Mouse (Mus musculus) hindbrain, embryonic 14.5 days (tissue): ENCODE measurements around the gene AY358078. TPM values are rescaled to one million over a fixed set of nuclear protein-coding genes. Genes with fewer than 3 reads are reported as not detected.
A peak's percentile ranks its signal among the peaks of the same experiment; 100 is the strongest.
"Not testable (repeated sequence)": the region's sequence is repeated elsewhere in the genome, so short reads cannot be mapped to it uniquely, and the experiment has no call there.

ENCODE experiments used
- ATAC-seq: fragments of 200-750 bp; cut with Nextera tagmentation; 2 replicates; pipeline ENCODE4 v1.8.0; 2017; ENCODE audit warnings: moderate number of reproducible peaks, mild to moderate bottlenecking, moderate TSS enrichment, moderate library complexity; ENCODE audit not compliant: low FRiP score
- DNase-seq: peaks from one replicate; pipeline ENCODE4 v3.0.0-alpha.2; 2015; ENCODE audit warnings: low spot score
- H3K27ac ChIP-seq: fragments of 300-500 bp; sonication (generic); 2 replicates; pipeline ENCODE4 v1.5.1; 2014; ENCODE audit warnings: mild to moderate bottlenecking, moderate library complexity
- H3K27me3 ChIP-seq: fragments of 300-500 bp; sonication (generic); 2 replicates; pipeline ENCODE4 v1.6.1; 2014; ENCODE audit warnings: mild to moderate bottlenecking, low read length, mixed read lengths; ENCODE audit not compliant: control insufficient read depth, insufficient read depth
- H3K36me3 ChIP-seq: fragments of 300-500 bp; sonication (generic); replicated peaks from 2 replicates; pipeline ENCODE4 v1.6.1; 2014; ENCODE audit not compliant: control insufficient read depth, insufficient read depth
- H3K4me1 ChIP-seq: fragments of 300-500 bp; sonication (generic); replicated peaks from 2 replicates; pipeline ENCODE4 v1.6.1; 2014; ENCODE audit warnings: antibody characterized with exemption, low read length, mixed read lengths; ENCODE audit not compliant: control insufficient read depth, insufficient read depth
- H3K4me2 ChIP-seq: fragments of 300-500 bp; sonication (generic); replicated peaks from 2 replicates; pipeline ENCODE4 v1.6.1; 2014; ENCODE audit warnings: mild to moderate bottlenecking, moderate library complexity
- H3K4me3 ChIP-seq: fragments of 300-500 bp; sonication (generic); replicated peaks from 2 replicates; pipeline ENCODE4 v1.5.1; 2014; ENCODE audit warnings: mild to moderate bottlenecking, low read length
- H3K9ac ChIP-seq: fragments of 300-500 bp; sonication (generic); 2 replicates; pipeline ENCODE4 v1.6.1; 2014
- H3K9me3 ChIP-seq: fragments of 300-500 bp; sonication (generic); 2 replicates; pipeline ENCODE4 v1.6.1; 2016; ENCODE audit warnings: low read length; ENCODE audit not compliant: control insufficient read depth
- WGBS: fragments of 180-500 bp; shearing (Covaris S2); extraction: QIAGEN DNeasy Blood & Tissue Kit; methylation state at CpG from one replicate; pipeline ENCODE4 v1.1.7; 2014; 5-methylcytosine and 5-hydroxymethylcytosine counted together
- polyA plus RNA-seq: library from polyadenylated mRNA; unstranded; fragments of >200 nt; fragmentation: Nextera tagmentation; extraction: Ambion mirVana; gene quantifications from 2 replicates; pipeline ENCODE4 v1.2.1, GENCODE M21; 2014

AY358078 gene
- polyA plus RNA-seq, 1 experiment from 2014 or later: not detected

- ATAC-seq: no peak
- 75% methylated on average over 1 of the region's 1 CpGs for WGBS
Measured at GRCm38 (mm10) chr14:51826625-51827024, 26.8 kb downstream of the AY358078 start.

GRCm38 (mm10) chr14:51827842-51828241 lies 28.0 kb downstream of the AY358078 start:
- not testable (repeated sequence) for H3K9me3 ChIP-seq
- peak; percentile 74; the same call in 1 of the 2 replicates for ATAC-seq
- 46% methylated on average over 5 of the region's 5 CpGs for WGBS

More at GRCm38 (mm10) chr14:51826625-51827024, 26.8 kb downstream of the AY358078 start:
- no peak overlapping the region for H3K4me3 ChIP-seq
- H3K36me3 ChIP-seq: no peaks in the 10 kb centered on the region
- H3K4me2 ChIP-seq: no peak overlapping the region
- no peak overlapping the region for H3K27ac ChIP-seq
- H3K27me3 ChIP-seq: no peaks in the 10 kb centered on the region
- DNase-seq: no peak
- H3K9ac ChIP-seq: no peak overlapping the region
- no peaks in the 10 kb centered on the region for H3K4me1 ChIP-seq
- H3K9me3 ChIP-seq: no peaks in the 10 kb centered on the region

GRCm38 (mm10) chr14:51829188-51829587 lies 29.3 kb downstream of the AY358078 start:
- H3K27ac ChIP-seq: no peak overlapping the region

More at GRCm38 (mm10) chr14:51827842-51828241, 28.0 kb downstream of the AY358078 start:
- not testable (repeated sequence) for H3K36me3 ChIP-seq, H3K4me1 ChIP-seq, DNase-seq, H3K4me3 ChIP-seq, H3K27ac ChIP-seq, H3K4me2 ChIP-seq, H3K9ac ChIP-seq, H3K27me3 ChIP-seq

GRCm38 (mm10) chr14:51838480-51838879 lies 38.6 kb downstream of the AY358078 start:
- WGBS: 23% methylated on average over 2 of the region's 2 CpGs
- ATAC-seq, DNase-seq, H3K9ac ChIP-seq, H3K27ac ChIP-seq, H3K4me2 ChIP-seq, H3K4me1 ChIP-seq, H3K27me3 ChIP-seq, H3K4me3 ChIP-seq, H3K36me3 ChIP-seq, H3K9me3 ChIP-seq: not testable (repeated sequence)

More at GRCm38 (mm10) chr14:51829188-51829587, 29.3 kb downstream of the AY358078 start:
- 87% methylated on average over 6 of the region's 6 CpGs for WGBS
- Histone ChIP-seq H3K9me3 (no peaks in the 10 kb centered on the region), H3K4me1 (no peaks in the 10 kb centered on the region), H3K4me2 (no peak overlapping the region), H3K27me3 (no peaks in the 10 kb centered on the region), H3K9ac (no peak overlapping the region), H3K36me3 (no peaks in the 10 kb centered on the region), H3K4me3 (no peak overlapping the region)
- ATAC-seq (no peak), DNase-seq (no peak)

GRCm38 (mm10) chr14:51842250-51842649 lies 42.4 kb downstream of the AY358078 start:
- Histone ChIP-seq H3K4me3 (no peak overlapping the region), H3K9ac (no peak overlapping the region), H3K4me2 (no peak overlapping the region), H3K36me3 (no peaks in the 10 kb centered on the region), H3K4me1 (no peaks in the 10 kb centered on the region), H3K9me3 (no peaks in the 10 kb centered on the region), H3K27ac (no peak overlapping the region), H3K27me3 (no peaks in the 10 kb centered on the region)
- 72% methylated on average over 1 of the region's 1 CpGs for WGBS
- DNase-seq: no peak
- ATAC-seq: no peak

GRCm38 (mm10) chr14:51842781-51843180 lies 42.9 kb downstream of the AY358078 start:
- 97% methylated on average over 2 of the region's 2 CpGs for WGBS
- no peaks in the 10 kb centered on the region for H3K36me3 ChIP-seq
- H3K4me1 ChIP-seq: no peaks in the 10 kb centered on the region
- H3K27me3 ChIP-seq: no peaks in the 10 kb centered on the region
- H3K4me2 ChIP-seq: no peak overlapping the region
- no peak overlapping the region for H3K9ac ChIP-seq
- no peak overlapping the region for H3K4me3 ChIP-seq
- DNase-seq: no peak
- H3K9me3 ChIP-seq: no peaks in the 10 kb centered on the region
- H3K27ac ChIP-seq: no peak overlapping the region
- ATAC-seq: no peak

GRCm38 (mm10) chr14:51843882-51844281 lies 44.0 kb downstream of the AY358078 start:
- no peak for DNase-seq
- Histone ChIP-seq H3K36me3 (no peaks in the 10 kb centered on the region), H3K4me2 (no peak overlapping the region), H3K9me3 (no peaks in the 10 kb centered on the region), H3K9ac (no peak overlapping the region), H3K4me3 (no peak overlapping the region), H3K27me3 (no peaks in the 10 kb centered on the region), H3K4me1 (no peaks in the 10 kb centered on the region), H3K27ac (no peak overlapping the region)
- no peak for ATAC-seq

GRCm38 (mm10) chr14:51846566-51846965 lies 46.7 kb downstream of the AY358078 start:
- Histone ChIP-seq H3K4me1 (no peaks in the 10 kb centered on the region), H3K27ac (no peak overlapping the region), H3K9ac (no peak overlapping the region), H3K36me3 (no peaks in the 10 kb centered on the region), H3K4me3 (no peak overlapping the region), H3K9me3 (no peaks in the 10 kb centered on the region), H3K27me3 (no peaks in the 10 kb centered on the region), H3K4me2 (no peak overlapping the region)
- ATAC-seq: no peak
- 81% methylated on average over 3 of the region's 3 CpGs for WGBS
- DNase-seq: no peak

- H3K4me3 ChIP-seq, DNase-seq, H3K9me3 ChIP-seq, ATAC-seq, H3K27me3 ChIP-seq, H3K4me1 ChIP-seq, H3K4me2 ChIP-seq, H3K27ac ChIP-seq, H3K36me3 ChIP-seq, H3K9ac ChIP-seq: not testable (repeated sequence)
- 34% methylated on average over 3 of the region's 3 CpGs for WGBS
Measured at GRCm38 (mm10) chr14:51851006-51851405, 51.2 kb downstream of the AY358078 start.

GRCm38 (mm10) chr14:51853399-51853798 lies 53.6 kb downstream of the AY358078 start, which contains the start of gene Ear6:
TSS of gene Ear6 (plus strand) at chr14:51853699.
- Histone ChIP-seq H3K4me3 (no peak within 1 kb of the TSS), H3K36me3 (no peaks in the 10 kb centered on the region), H3K27ac (no peak within 1 kb of the TSS), H3K9ac (no peak within 1 kb of the TSS), H3K4me1 (no peaks in the 10 kb centered on the region), H3K27me3 (no peaks in the 10 kb centered on the region), H3K4me2 (no peak within 1 kb of the TSS), H3K9me3 (no peaks in the 10 kb centered on the region)
- no peak for DNase-seq
- no peak for ATAC-seq
